Mouse (Mus musculus): ENCODE results near the gene Tax1bp1. TPM values are rescaled to one million over a fixed set of nuclear protein-coding genes. Genes with fewer than 3 reads are reported as not detected.

Gene Tax1bp1
- polyA plus RNA-seq, 1 experiment = 99.2 TPM

DNA sequence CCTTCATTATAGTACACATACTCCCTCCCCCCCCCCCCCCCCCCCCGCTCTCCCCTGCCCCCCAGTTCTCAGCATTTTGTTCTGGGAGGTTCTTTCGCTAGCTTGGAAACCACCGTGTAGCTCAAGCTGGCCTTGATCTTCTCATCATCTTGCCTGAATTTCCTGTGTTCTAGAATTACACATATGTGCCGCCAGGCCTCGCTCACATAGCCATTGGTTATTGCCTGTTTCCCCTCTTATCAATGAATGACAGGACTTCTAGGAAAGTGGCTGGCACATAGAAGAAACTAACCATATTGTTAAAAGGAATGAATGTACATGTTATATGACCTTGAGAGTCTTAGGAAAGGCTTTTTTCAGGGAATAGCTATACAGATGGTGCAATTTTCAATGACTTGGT, 21.7 kb upstream of the Tax1bp1 start:
- no peak overlapping the region for H3K4me3 ChIP-seq (ENCODE audit: insufficient read depth, low read depth, low read length)
- no peaks in the 10 kb centered on the region for H3K4me1 ChIP-seq (ENCODE audit: control insufficient read depth, insufficient read depth, insufficient read length, low read length)
- no peak overlapping the region for H3K27ac ChIP-seq (replicated peaks; ENCODE audit: low read depth, low read length)

DNA sequence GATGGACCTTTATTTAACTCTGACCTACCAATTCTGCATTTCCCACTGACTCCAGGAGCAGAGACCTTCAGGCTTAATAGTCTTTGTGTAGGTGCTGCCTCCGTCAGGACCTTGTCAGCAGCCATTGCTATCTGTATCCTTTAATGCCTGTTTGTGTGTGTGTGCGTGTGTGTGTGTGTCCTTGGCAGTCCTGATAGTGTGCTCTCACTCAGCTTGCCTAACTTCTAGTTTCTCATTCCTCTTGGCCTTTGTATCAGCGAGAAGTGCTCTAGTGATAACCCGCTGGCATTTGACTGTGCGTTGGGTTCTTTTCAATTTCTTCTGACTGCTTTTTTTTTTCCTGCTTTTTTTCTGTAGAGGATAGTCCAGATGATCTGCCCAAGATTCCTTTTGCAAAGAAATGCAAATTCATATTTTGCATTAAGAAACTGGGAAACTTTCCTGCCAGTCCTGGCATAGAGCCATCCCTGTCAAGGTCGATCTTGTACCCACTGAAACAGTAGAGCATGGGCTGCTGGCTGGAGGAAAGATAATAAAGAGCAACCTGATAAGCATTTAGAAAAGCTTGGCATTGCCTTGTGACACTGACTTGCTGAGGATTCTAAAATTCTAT, 21.0 kb upstream of the Tax1bp1 start:
- H3K4me1 ChIP-seq (ENCODE audit: control insufficient read depth, insufficient read depth, insufficient read length, low read length) = no peaks in the 10 kb centered on the region

DNA sequence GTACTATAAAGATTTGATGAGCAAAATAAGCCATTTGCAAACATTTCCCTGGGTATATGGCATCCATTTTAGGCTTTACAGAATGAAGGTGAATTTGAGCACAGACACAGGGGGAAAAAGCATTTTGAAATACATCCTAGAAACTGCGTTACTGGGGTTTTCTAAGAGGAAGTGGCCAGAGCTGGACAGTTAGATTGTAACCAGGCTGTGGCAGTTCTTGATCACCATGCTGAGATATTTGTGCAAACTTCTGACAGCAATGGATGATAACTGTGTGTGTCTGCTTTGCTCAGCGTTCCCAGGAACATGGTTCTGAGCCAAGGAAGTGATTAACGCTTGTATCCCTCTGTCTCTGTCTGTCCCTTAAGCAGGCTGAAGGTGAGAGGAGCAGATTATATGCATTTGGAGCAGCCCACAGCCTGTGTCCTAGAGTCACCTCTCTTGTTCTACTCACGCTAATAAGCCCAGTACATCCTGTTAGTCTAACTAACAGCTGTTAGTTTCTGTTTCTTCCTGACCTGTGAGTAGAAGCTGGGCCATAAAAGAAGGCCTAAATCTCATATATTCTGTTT, 15.5 kb upstream of the Tax1bp1 start:
- no peak overlapping the region for H3K4me3 ChIP-seq (ENCODE audit: insufficient read depth, low read depth, low read length)
- H3K27ac ChIP-seq (replicated peaks; ENCODE audit: low read depth, low read length) = no peak overlapping the region
- H3K4me1 ChIP-seq (ENCODE audit: control insufficient read depth, insufficient read depth, insufficient read length, low read length) = no peaks in the 10 kb centered on the region

More for the DNA sequence above, 21.0 kb upstream of the Tax1bp1 start:
- Histone ChIP-seq H3K4me3 (ENCODE audit: insufficient read depth, low read depth, low read length) (no peak overlapping the region), H3K27ac (replicated peaks; ENCODE audit: low read depth, low read length) (no peak overlapping the region)

DNA sequence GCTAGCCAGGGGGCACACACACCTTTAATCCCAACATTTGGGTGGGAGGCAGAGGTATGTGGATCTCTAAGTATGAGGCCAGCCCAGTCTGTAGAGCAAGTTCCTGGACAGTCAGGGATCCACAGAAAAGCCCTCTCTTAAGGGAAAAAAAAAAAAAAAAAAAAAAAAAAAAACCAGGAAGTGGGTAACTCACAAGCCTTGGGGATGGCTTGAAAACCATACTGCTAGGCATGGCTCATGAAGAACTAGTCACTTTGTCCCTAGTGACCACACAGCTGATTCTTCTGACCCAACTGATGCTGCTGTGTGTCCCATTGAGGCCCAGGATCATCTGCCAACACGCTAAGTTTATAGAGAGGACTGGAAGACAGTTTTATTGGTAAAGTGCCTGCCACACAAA, 14.5 kb upstream of the Tax1bp1 start:
- Histone ChIP-seq H3K4me1 (ENCODE audit: control insufficient read depth, insufficient read depth, insufficient read length, low read length) (no peaks in the 10 kb centered on the region), H3K4me3 (ENCODE audit: insufficient read depth, low read depth, low read length) (no peak overlapping the region), H3K27ac (replicated peaks; ENCODE audit: low read depth, low read length) (no peak overlapping the region)

DNA sequence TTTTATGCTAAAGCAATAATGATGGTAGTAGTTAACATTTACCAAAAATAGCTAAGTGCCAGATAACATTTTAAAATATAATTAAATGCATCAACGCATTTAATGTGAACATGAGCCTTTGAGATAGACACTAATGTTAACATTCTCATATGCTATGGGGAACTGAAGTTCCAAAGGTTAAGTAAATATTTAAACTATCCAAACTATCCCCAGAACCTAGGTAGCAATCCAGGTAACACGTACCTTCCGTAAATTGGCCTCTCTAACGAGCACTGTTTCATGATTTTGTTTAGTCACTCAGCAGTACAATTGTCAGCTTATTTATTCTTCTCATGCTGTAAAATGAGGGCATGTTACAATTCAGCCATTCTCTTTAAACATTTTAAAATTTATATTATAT, 13.6 kb upstream of the Tax1bp1 start:
- no peak overlapping the region for H3K4me3 ChIP-seq (ENCODE audit: insufficient read depth, low read depth, low read length)
- no peaks in the 10 kb centered on the region for H3K4me1 ChIP-seq (ENCODE audit: control insufficient read depth, insufficient read depth, insufficient read length, low read length)
- H3K27ac ChIP-seq (replicated peaks; ENCODE audit: low read depth, low read length) = no peak overlapping the region

DNA sequence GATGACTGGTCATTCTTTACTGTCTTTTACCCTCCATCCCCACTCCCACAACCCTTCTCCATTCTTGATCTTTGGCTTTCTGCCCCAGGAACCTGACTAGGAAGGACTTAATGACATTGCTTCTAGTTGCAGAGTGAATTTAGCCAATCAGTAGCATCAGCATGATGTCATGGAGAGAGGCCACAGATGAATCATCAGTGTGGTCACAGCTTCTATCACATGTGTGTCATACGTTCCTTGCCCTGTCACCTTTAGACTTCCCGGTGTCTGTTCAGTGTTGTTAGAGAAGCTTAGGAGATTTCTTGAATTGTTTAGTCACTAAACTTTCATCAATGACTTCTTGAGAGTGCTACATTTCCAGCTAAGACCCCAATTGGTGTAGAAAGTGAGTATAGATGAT, 10.3 kb upstream of the Tax1bp1 start:
- H3K4me1 ChIP-seq (ENCODE audit: control insufficient read depth, insufficient read depth, insufficient read length, low read length) = no peaks in the 10 kb centered on the region
- H3K27ac ChIP-seq (replicated peaks; ENCODE audit: low read depth, low read length) = no peak overlapping the region
- H3K4me3 ChIP-seq (ENCODE audit: insufficient read depth, low read depth, low read length) = no peak overlapping the region

DNA sequence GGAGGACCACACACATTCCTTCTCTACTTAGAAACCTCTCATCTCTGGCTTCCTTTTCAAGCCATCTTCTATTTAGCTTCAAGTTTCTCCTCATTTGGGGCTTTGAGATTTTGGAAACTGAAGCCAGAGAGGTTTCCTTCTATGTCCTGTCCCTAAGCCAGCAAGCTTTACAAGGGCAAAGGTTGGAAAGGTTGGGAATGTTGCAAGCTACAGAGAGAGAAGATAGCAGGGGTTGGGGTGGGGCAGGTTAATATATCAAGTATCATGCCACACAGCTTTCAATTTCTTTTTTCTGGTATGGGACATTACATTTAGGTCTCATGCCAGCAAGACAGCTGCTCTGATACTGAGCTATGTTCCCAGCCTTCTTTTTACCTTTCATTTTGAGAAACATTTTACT, 8.2 kb upstream of the Tax1bp1 start:
- H3K4me1 ChIP-seq (ENCODE audit: control insufficient read depth, insufficient read depth, insufficient read length, low read length) = no peaks in the 10 kb centered on the region

DNA sequence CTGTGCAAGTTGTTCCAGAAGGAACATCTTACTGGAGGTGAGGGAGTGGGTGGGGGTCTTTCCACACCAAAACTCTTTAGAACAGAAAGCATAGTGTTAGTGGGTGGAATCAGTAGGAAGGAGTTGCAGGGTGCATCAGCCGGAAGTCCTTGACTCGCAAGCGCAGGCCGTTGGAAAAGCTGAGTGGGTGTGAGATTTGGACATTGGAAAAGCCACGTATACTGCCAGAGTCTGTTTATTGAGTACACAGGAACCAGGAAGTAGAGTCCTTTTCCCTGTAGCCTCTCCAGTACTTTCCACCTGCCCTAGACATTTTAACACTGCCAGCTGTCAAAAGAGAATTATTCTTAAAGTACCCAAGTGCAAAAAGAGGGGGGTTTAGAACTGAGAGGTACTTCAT, 5.7 kb upstream of the Tax1bp1 start:
- Histone ChIP-seq H3K27ac (replicated peaks; ENCODE audit: low read depth, low read length) (no peak overlapping the region), H3K4me1 (ENCODE audit: control insufficient read depth, insufficient read depth, insufficient read length, low read length) (no peaks in the 10 kb centered on the region), H3K4me3 (ENCODE audit: insufficient read depth, low read depth, low read length) (no peak overlapping the region)

More for the DNA sequence above, 8.2 kb upstream of the Tax1bp1 start:
- H3K27ac ChIP-seq (replicated peaks; ENCODE audit: low read depth, low read length) = no peak overlapping the region
- no peak overlapping the region for H3K4me3 ChIP-seq (ENCODE audit: insufficient read depth, low read depth, low read length)

DNA sequence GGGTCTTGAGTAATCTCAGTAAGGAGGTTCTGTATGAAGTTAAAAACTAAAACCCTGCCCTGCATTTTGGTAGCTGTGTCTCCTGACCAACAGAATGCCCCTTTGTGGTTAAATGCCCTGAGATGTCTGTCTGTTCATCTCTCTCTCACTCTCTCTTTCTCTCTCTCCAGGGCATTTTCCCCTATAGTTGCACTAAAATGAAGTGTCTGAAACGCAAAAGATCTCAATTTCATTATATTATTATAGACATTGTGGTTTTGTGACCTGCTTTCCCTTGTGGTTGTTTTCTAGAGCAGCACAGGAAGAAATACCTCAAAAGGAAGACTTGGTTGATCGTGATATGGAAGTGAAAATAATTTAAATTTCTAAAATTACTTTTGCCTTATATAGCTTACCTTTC, 966 bp upstream of the Tax1bp1 start:
- Histone ChIP-seq H3K4me1 (ENCODE audit: control insufficient read depth, insufficient read depth, insufficient read length, low read length) (peaks cover 4% of the 10 kb centered on the region), H3K4me3 (ENCODE audit: insufficient read depth, low read depth, low read length) (no peak overlapping the region), H3K27ac (replicated peaks; ENCODE audit: low read depth, low read length) (no peak overlapping the region)

DNA sequence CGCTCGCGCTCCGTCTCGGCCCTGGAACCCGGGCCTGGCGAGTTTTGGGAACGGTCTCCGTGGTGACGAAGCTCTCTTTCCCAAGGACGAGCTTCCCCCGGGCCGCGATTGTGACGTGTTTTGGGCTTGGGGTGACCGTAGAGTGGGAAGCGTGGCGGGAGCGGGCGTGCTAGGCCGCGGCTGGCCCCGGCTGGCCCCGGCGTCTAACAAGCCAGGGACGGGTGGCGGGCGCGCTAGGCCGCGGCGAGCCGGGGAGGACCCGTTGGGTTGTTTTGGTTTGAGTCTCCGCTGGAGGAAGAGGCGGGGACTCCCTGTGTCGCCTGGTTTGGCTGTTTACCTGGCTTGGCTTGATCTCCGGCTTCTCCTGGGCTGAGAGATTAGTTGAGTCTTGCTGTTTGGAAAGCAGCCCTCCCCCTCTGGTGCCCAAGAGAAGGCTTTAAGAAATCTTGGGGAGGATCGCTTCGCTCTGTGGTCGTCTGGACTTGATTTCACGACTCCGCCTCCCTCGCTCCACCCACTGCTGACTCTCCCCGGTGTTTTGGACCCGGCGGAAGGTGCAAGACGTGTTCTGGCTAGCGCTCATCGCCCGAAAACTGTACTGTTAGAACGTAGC, 474 bp downstream of the Tax1bp1 start:
- Histone ChIP-seq H3K27ac (replicated peaks; ENCODE audit: low read depth, low read length) (peak overlapping the region; percentile 94), H3K4me1 (ENCODE audit: control insufficient read depth, insufficient read depth, insufficient read length, low read length) (peaks cover 4% of the 10 kb centered on the region), H3K4me3 (ENCODE audit: insufficient read depth, low read depth, low read length) (peak overlapping the region; percentile 95)

DNA sequence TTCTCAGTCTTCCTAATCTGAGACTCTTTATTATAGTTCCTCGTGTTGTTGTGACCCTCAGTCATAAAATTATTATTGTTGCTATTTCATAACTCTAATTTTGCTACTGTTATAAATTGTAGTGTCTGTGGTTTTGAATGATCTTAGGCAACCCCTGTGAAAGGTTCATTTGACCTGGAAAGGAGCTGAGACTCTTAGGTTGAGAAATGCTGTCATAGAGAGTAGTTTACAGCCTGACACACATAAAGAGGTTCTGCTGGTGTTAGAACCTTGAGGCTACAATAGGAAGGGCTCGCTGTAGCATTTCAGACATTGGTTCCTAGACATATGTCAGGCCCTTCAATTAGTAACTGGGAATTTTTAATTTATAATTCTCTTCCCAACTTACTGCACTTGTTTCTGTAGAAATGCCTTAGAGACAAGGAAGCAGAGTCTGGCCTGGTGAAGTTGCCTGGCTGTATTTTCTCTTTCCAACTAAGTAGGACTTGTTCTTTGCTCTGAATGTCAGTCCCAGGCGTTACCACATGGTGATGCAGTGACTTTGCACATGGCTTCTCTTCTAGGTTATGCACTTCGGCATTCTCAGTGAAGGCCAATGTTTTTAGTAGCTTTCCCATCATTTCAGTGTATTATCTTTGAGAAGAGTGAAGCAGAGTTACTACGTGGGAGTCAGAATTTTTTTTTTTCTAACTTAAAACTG, 4.1 kb downstream of the Tax1bp1 start:
- Histone ChIP-seq H3K27ac (replicated peaks; ENCODE audit: low read depth, low read length) (no peak overlapping the region), H3K4me1 (ENCODE audit: control insufficient read depth, insufficient read depth, insufficient read length, low read length) (peaks cover 4% of the 10 kb centered on the region), H3K4me3 (ENCODE audit: insufficient read depth, low read depth, low read length) (no peak overlapping the region)

DNA sequence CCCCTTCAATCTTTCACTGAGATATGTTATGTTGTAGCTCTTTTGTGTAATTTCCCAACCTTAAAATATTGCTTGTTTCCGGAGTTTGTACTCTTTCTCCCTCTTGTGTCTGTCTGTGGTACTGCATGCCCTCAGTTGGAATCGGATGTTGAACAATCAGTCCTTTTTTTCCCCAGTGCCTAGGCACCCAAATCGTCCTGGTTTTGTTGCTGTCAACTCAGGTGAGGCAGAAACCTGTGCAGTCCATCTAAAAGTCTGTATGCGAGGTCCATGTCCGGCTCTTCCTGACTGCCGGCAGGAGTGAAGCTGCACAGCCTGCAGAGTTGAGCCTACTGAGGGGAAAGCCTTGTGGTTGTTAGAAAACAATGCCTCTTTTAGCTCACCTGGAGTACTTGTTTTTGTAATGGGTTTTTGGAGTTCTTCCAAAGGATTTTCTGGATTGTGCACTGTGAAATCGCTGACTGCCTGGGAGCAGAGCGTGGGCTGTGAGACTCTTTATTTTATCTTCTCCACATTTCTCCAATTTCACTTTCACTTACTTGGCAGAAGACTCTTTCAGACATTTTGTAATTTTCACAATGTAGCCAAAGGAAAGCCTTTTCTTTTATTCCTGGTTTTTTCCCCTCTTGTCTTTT, 11.4 kb downstream of the Tax1bp1 start:
- 0 out of 2 replicates have a peak overlapping the region, but pooled peaks have one; percentile 43 for H3K27ac ChIP-seq (replicated peaks; ENCODE audit: low read depth, low read length)
- H3K4me1 ChIP-seq (ENCODE audit: control insufficient read depth, insufficient read depth, insufficient read length, low read length) = no peaks in the 10 kb centered on the region
- H3K4me3 ChIP-seq (ENCODE audit: insufficient read depth, low read depth, low read length) = no peak overlapping the region

DNA sequence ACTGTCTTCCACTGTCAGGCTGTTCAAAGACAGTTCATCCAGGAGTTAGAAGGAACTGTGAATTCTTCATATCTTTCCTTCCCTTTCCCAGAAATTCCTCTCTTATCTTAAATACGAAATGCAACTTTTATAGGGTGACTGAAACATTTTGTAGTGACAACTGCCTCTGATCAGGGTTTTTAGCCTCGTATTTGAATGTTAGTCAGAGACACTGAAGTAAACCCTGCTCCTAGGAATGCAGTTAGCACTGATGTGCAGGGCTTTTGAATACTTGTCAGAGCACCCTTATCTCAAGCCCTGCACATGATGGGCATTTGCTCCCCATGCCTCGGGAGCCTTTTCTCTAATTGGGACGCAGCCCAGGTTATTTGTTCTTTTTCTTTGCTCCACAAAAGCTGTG, 16.8 kb downstream of the Tax1bp1 start:
- H3K27ac ChIP-seq (replicated peaks; ENCODE audit: low read depth, low read length) = no peak overlapping the region

DNA sequence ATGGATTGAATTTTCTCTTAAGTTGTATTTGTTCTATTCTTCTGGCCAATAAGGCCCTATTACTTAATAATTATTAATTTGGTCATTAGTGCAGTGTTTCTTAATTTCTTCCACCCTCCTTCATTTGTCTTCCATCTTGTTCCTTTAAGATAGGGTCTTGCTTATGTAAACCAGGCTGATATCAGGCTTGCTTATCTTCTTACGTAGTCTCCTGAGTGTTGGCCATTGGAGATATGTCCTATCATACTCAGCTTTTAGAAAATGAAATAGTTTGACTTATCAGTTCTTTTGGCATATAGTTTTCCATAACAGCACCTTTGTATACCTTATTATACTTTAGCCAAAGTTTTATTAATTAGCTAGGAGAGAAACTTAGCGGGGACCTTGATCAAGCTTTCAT, 21.1 kb downstream of the Tax1bp1 start:
- Histone ChIP-seq H3K4me3 (ENCODE audit: insufficient read depth, low read depth, low read length) (no peak overlapping the region), H3K27ac (replicated peaks; ENCODE audit: low read depth, low read length) (no peak overlapping the region), H3K4me1 (ENCODE audit: control insufficient read depth, insufficient read depth, insufficient read length, low read length) (no peaks in the 10 kb centered on the region)

More for the DNA sequence above, 16.8 kb downstream of the Tax1bp1 start:
- no peaks in the 10 kb centered on the region for H3K4me1 ChIP-seq (ENCODE audit: control insufficient read depth, insufficient read depth, insufficient read length, low read length)
- H3K4me3 ChIP-seq (ENCODE audit: insufficient read depth, low read depth, low read length) = no peak overlapping the region

DNA sequence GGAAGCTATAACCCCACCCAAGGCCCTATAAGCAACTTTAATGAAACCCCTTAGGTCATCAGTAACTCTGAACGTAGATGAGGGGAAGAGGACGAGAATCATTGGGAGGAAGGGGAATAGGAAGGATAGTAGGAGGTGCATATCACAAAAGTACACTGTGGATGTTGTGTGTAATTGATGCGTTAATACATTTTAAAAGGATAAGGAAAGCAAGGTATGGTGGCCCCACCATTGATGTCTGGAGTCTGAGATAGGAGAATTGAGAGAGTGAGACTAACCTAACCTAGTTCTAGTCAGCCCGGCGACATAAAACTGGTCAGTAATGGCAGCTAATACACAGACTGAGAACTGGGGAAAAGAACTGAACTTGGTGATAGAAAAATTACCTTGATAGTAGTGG, 39.3 kb downstream of the Tax1bp1 start:
- H3K4me1 ChIP-seq (ENCODE audit: control insufficient read depth, insufficient read depth, insufficient read length, low read length) = no peaks in the 10 kb centered on the region
- no peak overlapping the region for H3K27ac ChIP-seq (replicated peaks; ENCODE audit: low read depth, low read length)
- no peak overlapping the region for H3K4me3 ChIP-seq (ENCODE audit: insufficient read depth, low read depth, low read length)
